Mouse (Mus musculus): ENCODE results near the gene Myom3. TPM values are rescaled to one million over a fixed set of nuclear protein-coding genes. Genes with fewer than 3 reads are reported as not detected.
A peak's percentile ranks its signal among the peaks of the same experiment; 100 is the strongest.

Gene Myom3
- polyA plus RNA-seq, 1 experiment from 2014 or later = 3.0 TPM

DNA sequence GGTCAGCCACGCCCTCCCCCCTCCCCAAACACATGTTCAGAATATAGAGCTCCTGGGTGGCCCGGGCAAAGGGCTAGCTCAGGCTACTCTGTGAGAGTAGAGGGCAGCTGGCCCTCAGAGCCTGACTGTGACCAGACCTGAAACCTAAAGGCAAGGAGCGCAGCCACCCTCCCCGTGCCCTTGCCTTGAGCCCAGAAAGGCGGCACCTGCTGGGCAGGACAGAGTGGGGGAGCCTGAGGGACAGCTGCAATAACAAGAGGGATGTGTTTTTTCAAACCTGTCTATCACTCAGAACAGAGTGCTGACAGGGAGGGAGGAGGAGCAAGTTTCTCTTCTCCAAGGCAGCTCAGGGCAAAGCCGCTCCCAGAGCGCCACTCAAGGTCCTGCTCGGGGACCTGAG, 15.0 kb downstream of the Myom3 start:
- no peaks in the 10 kb centered on the region for H3K4me1 ChIP-seq (ENCODE audit: insufficient read depth, low read depth, low read length)
- H3K4me2 ChIP-seq (replicated peaks; ENCODE audit: low read depth, low read length) = no peak overlapping the region

DNA sequence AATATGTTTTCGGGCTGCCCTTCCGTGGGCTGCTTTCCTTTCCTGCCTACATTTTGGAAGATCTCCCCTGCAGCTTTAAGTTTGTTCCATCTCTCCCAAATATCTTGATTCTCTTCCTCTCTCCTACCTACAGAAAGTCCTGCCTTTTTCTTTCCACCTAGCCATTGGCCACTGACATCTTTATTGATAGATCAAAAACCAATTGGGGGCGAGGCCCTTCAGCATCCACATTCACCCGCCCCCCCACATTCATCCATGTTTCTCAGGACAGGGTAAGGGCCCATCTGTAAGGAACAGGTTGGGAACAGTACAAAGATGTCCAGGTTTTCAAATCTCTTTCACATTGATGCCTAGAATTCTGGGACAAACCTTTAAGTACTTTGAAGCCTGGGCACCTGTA, 17.3 kb downstream of the Myom3 start:
- TF ChIP-seq EP300 (IDR thresholded peaks at IDR 0.05) = no peak
- TF ChIP-seq CTCF (IDR thresholded peaks at IDR 0.05) = no peak
- no peak overlapping the region for H3K9ac ChIP-seq (replicated peaks; ENCODE audit: low read depth)
- ATAC-seq = no peak
- no peak overlapping the region for H3K27ac ChIP-seq (ENCODE audit: low read length)
- H3K4me1 ChIP-seq (ENCODE audit: insufficient read depth, low read depth, low read length) = no peaks in the 10 kb centered on the region
- no peak overlapping the region for H3K4me2 ChIP-seq (replicated peaks; ENCODE audit: low read depth, low read length)
- H3K4me3 ChIP-seq (ENCODE audit: low read depth, low read length) = no peak overlapping the region
- no peak for DNase-seq (ENCODE audit: low spot score)
- WGBS = 88% methylated on average over 4 of the region's 4 CpGs
- H3K27me3 ChIP-seq (replicated peaks; ENCODE audit: insufficient read depth, low read length) = no peaks in the 10 kb centered on the region
- no peaks in the 10 kb centered on the region for H3K9me3 ChIP-seq (ENCODE audit: low read length)
- H3K36me3 ChIP-seq (ENCODE audit: insufficient read depth, low read length) = no peaks in the 10 kb centered on the region

More for the DNA sequence above, 15.0 kb downstream of the Myom3 start:
- ATAC-seq (no peak), DNase-seq (ENCODE audit: low spot score) (no peak)
- no peak overlapping the region for H3K27ac ChIP-seq (ENCODE audit: low read length)
- TF ChIP-seq CTCF (IDR thresholded peaks at IDR 0.05) (no peak), EP300 (IDR thresholded peaks at IDR 0.05) (no peak)
- no peaks in the 10 kb centered on the region for H3K27me3 ChIP-seq (replicated peaks; ENCODE audit: insufficient read depth, low read length)
- H3K9me3 ChIP-seq (ENCODE audit: low read length) = no peaks in the 10 kb centered on the region
- whole genome bisulfite sequencing = 48% methylated on average over 8 of the region's 8 CpGs
- H3K9ac ChIP-seq (replicated peaks; ENCODE audit: low read depth) = no peak overlapping the region
- H3K36me3 ChIP-seq (ENCODE audit: insufficient read depth, low read length) = no peaks in the 10 kb centered on the region
- H3K4me3 ChIP-seq (ENCODE audit: low read depth, low read length) = no peak overlapping the region

DNA sequence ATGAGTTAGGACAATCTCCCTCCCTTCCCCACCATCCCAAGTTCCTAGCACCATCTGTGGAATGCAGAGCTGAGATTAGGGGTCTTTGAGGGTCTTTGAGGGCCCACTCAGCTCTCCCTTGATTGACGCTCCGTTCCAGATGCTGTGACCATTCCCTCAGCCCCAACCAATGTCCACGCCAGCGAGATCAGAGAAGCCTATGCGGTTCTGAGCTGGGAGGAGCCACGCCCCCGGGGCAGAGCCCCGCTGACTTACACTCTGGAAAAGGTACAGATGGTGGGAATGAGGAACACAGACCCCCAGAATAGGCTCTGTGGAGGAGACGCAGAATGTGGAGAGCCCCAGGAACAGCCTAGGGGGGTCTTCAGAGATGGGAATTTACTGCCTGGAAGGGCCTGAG, 20.1 kb downstream of the Myom3 start:
- WGBS = 60% methylated on average over 9 of the region's 9 CpGs
- H3K9ac ChIP-seq (replicated peaks; ENCODE audit: low read depth) = no peak overlapping the region
- no peak overlapping the region for H3K4me3 ChIP-seq (ENCODE audit: low read depth, low read length)
- no peaks in the 10 kb centered on the region for H3K27me3 ChIP-seq (replicated peaks; ENCODE audit: insufficient read depth, low read length)
- ATAC-seq = no peak
- no peaks in the 10 kb centered on the region for H3K4me1 ChIP-seq (ENCODE audit: insufficient read depth, low read depth, low read length)
- H3K4me2 ChIP-seq (replicated peaks; ENCODE audit: low read depth, low read length) = no peak overlapping the region
- H3K36me3 ChIP-seq (ENCODE audit: insufficient read depth, low read length) = no peaks in the 10 kb centered on the region
- no peak for DNase-seq (ENCODE audit: low spot score)
- H3K9me3 ChIP-seq (ENCODE audit: low read length) = no peaks in the 10 kb centered on the region
- H3K27ac ChIP-seq (ENCODE audit: low read length) = no peak overlapping the region
- no peak for TF ChIP-seq CTCF (IDR thresholded peaks at IDR 0.05)
- TF ChIP-seq EP300 (IDR thresholded peaks at IDR 0.05) = no peak

DNA sequence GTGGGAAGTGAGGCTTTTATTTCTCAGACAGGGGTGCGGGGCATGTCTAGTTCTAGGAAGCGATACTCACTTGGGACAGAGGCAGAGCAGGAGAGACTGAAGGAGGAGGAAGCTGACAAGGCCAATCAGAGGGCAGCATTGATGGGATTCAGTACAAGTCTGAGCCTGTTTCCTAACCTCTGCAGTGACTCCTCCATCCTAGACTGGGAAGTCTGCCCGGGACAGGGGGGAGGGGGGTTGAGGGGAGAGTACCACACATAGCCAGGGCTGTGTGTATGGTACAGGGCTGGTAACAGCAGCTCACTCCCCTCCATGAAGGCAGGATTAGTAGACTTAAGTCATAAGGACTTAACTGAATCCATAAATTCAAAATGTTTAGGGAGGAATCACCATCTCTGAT, 20.7 kb downstream of the Myom3 start:
- H3K4me3 ChIP-seq (ENCODE audit: low read depth, low read length) = no peak overlapping the region
- no peaks in the 10 kb centered on the region for H3K9me3 ChIP-seq (ENCODE audit: low read length)
- no peak for DNase-seq (ENCODE audit: low spot score)
- 64% methylated on average over 3 of the region's 3 CpGs for WGBS
- no peaks in the 10 kb centered on the region for H3K36me3 ChIP-seq (ENCODE audit: insufficient read depth, low read length)
- ATAC-seq = peak; percentile 50
- no peaks in the 10 kb centered on the region for H3K4me1 ChIP-seq (ENCODE audit: insufficient read depth, low read depth, low read length)
- H3K27ac ChIP-seq (ENCODE audit: low read length) = no peak overlapping the region
- no peaks in the 10 kb centered on the region for H3K27me3 ChIP-seq (replicated peaks; ENCODE audit: insufficient read depth, low read length)
- no peak overlapping the region for H3K9ac ChIP-seq (replicated peaks; ENCODE audit: low read depth)
- H3K4me2 ChIP-seq (replicated peaks; ENCODE audit: low read depth, low read length) = no peak overlapping the region
- TF ChIP-seq CTCF (IDR thresholded peaks at IDR 0.05) (no peak), EP300 (IDR thresholded peaks at IDR 0.05) (no peak)

DNA sequence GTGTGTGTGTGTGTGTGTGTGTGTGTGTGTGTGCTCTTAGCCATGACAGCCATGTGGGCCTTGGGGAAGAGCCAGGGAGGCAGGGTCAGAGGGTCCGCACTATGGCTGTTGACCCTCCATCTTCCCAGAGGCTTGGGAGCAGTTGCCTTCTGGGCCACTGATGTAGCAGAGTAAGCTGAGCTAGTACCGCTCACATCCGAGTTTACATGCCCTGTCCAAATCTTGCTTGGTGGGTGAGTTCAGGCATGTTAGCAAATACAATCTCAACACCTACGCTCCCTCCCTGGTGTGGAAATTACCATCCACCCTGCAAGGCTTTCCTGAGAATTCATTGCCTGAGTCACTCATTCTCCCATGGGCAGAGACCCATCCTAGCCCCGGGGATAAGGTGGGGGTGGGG, 21.8 kb downstream of the Myom3 start:
- Histone ChIP-seq H3K4me2 (replicated peaks; ENCODE audit: low read depth, low read length) (no peak overlapping the region), H3K27ac (ENCODE audit: low read length) (no peak overlapping the region), H3K27me3 (replicated peaks; ENCODE audit: insufficient read depth, low read length) (no peaks in the 10 kb centered on the region), H3K9ac (replicated peaks; ENCODE audit: low read depth) (no peak overlapping the region), H3K4me3 (ENCODE audit: low read depth, low read length) (no peak overlapping the region), H3K36me3 (ENCODE audit: insufficient read depth, low read length) (no peaks in the 10 kb centered on the region), H3K4me1 (ENCODE audit: insufficient read depth, low read depth, low read length) (no peaks in the 10 kb centered on the region), H3K9me3 (ENCODE audit: low read length) (no peaks in the 10 kb centered on the region)
- no peak for ATAC-seq
- TF ChIP-seq EP300 (IDR thresholded peaks at IDR 0.05) = no peak
- no peak for TF ChIP-seq CTCF (IDR thresholded peaks at IDR 0.05)
- DNase-seq (ENCODE audit: low spot score) = no peak
- 70% methylated on average over 5 of the region's 5 CpGs for WGBS

DNA sequence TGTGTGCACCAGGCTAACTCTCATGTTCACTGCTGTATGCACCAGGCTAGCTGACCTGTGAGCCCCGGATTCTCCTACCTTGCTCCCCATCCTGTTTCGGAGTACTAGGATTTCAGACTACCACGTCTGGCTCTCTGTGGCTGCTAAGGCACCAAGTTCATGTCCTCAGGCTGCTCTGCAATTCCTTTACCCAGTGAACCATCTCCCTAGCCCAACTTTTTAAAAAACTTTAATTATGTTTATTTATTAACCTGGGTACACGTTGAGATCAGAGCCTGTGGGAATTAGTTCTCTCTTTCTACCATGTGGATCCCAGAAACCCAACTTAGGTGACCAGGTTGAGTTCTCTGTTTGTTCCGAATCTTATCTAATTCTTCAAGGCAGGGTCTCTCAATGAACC, 27.1 kb downstream of the Myom3 start:
- Histone ChIP-seq H3K4me3 (ENCODE audit: low read depth, low read length) (no peak overlapping the region), H3K27me3 (replicated peaks; ENCODE audit: insufficient read depth, low read length) (no peaks in the 10 kb centered on the region), H3K27ac (ENCODE audit: low read length) (no peak overlapping the region), H3K4me2 (replicated peaks; ENCODE audit: low read depth, low read length) (no peak overlapping the region), H3K9ac (replicated peaks; ENCODE audit: low read depth) (no peak overlapping the region), H3K36me3 (ENCODE audit: insufficient read depth, low read length) (no peaks in the 10 kb centered on the region), H3K9me3 (ENCODE audit: low read length) (no peaks in the 10 kb centered on the region), H3K4me1 (ENCODE audit: insufficient read depth, low read depth, low read length) (no peaks in the 10 kb centered on the region)
- DNase-seq (ENCODE audit: low spot score) (no peak), ATAC-seq (no peak)
- TF ChIP-seq EP300 (IDR thresholded peaks at IDR 0.05) = no peak
- WGBS = 69% methylated on average over 5 of the region's 5 CpGs

DNA sequence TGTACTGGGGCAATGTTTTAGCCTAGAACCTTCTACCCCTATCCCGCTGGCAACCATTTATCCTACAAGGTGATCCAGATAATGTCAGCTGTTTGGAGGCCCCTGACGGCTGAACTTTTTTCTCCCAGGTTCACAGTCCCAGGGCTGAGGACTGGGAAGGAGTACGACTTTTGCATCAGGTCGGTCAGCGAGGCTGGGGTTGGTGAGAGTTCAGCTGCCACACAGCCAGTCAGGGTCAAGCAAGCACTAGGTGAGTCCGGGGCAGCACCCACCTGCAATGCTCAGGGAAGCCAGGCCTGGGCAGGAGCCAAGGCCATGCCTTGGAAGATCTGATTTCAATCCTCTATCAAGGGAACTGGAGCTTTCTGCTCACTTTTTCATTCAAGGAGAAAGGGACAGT, 27.8 kb downstream of the Myom3 start:
- DNase-seq (ENCODE audit: low spot score) (no peak), ATAC-seq (no peak)
- no peaks in the 10 kb centered on the region for H3K9me3 ChIP-seq (ENCODE audit: low read length)
- no peak overlapping the region for H3K27ac ChIP-seq (ENCODE audit: low read length)
- no peak overlapping the region for H3K4me3 ChIP-seq (ENCODE audit: low read depth, low read length)
- no peak overlapping the region for H3K4me2 ChIP-seq (replicated peaks; ENCODE audit: low read depth, low read length)
- H3K36me3 ChIP-seq (ENCODE audit: insufficient read depth, low read length) = no peaks in the 10 kb centered on the region
- 75% methylated on average over 6 of the region's 6 CpGs for WGBS
- no peak overlapping the region for H3K9ac ChIP-seq (replicated peaks; ENCODE audit: low read depth)
- H3K27me3 ChIP-seq (replicated peaks; ENCODE audit: insufficient read depth, low read length) = no peaks in the 10 kb centered on the region
- no peaks in the 10 kb centered on the region for H3K4me1 ChIP-seq (ENCODE audit: insufficient read depth, low read depth, low read length)
- TF ChIP-seq CTCF (IDR thresholded peaks at IDR 0.05) (no peak), EP300 (IDR thresholded peaks at IDR 0.05) (no peak)

Data from lung, postnatal 0 days (tissue).